Mouse (Mus musculus) C2C12 (cell line): ENCODE data around the gene Kif6. TPM values are rescaled to one million over a fixed set of nuclear protein-coding genes. Genes with fewer than 3 reads are reported as not detected.

Source experiments
- H3K27me3 ChIP-seq: one replicate; pipeline ENCODE4 v1.6.1; 2011; ENCODE audit not compliant: control insufficient read depth, insufficient read depth, insufficient read length
- H3K36me3 ChIP-seq: one replicate; pipeline ENCODE4 v1.6.1; 2011; ENCODE audit not compliant: control insufficient read depth, insufficient read depth
- H3K4me3 ChIP-seq: one replicate; pipeline ENCODE4 v1.5.1; 2011; ENCODE audit warnings: mild to moderate bottlenecking, control low read depth; ENCODE audit not compliant: poor library complexity, insufficient read depth, severe bottlenecking
- H3K79me2 ChIP-seq: one replicate; pipeline ENCODE4 v1.6.1; 2011; ENCODE audit not compliant: control insufficient read depth, insufficient read depth
- H3K79me3 ChIP-seq: one replicate; pipeline ENCODE4 v1.6.1; 2011; ENCODE audit warnings: low read depth, control low read depth
- H3ac ChIP-seq: one replicate; pipeline ENCODE3; 2011; ENCODE audit warnings: low read depth; ENCODE audit not compliant: control insufficient read depth, insufficient read length
- CEBPB ChIP-seq: IDR thresholded peaks from one replicate; pipeline ENCODE4 v1.6.1; 2011; ENCODE audit warnings: low read depth, mild to moderate bottlenecking, control low read depth, moderate library complexity
- CTCF ChIP-seq: IDR thresholded peaks from one replicate; pipeline ENCODE4 v1.5.1; 2011; ENCODE audit not compliant: control insufficient read depth, insufficient read depth, insufficient read length
- FOSL1 ChIP-seq: IDR thresholded peaks from one replicate; pipeline ENCODE4 v1.8.0; 2011; ENCODE audit warnings: mild to moderate bottlenecking, low read length; ENCODE audit not compliant: poor library complexity, insufficient read depth, severe bottlenecking
- MAX ChIP-seq: IDR thresholded peaks from one replicate; pipeline ENCODE4 v1.6.1; 2011; ENCODE audit warnings: mild to moderate bottlenecking, control low read depth
- MYOD1 ChIP-seq: IDR thresholded peaks from one replicate; pipeline ENCODE4 v1.6.1; 2011; ENCODE audit warnings: low read depth; ENCODE audit not compliant: control insufficient read depth, insufficient read length
- MYOG ChIP-seq: IDR thresholded peaks from one replicate; pipeline ENCODE4 v1.6.1; 2011; ENCODE audit not compliant: control insufficient read depth, insufficient read length; ENCODE audit errors: extremely low read depth
- USF1 ChIP-seq: IDR thresholded peaks from one replicate; pipeline ENCODE4 v1.6.1; 2011; ENCODE audit warnings: low read depth, mild to moderate bottlenecking, control low read depth, moderate library complexity
- polyA plus RNA-seq: library from polyadenylated mRNA; unstranded; fragments of >200 nt; fragmentation: generic; extraction: Trizol; gene quantifications from one replicate; pipeline ENCODE4 v1.2.1, GENCODE M21; 2012; ENCODE audit warnings: missing spikeins

Kif6 gene
- polyA plus RNA-seq, 1 experiment = 0.27 TPM

GRCm38 (mm10) chr17:49874746-49875145, 259.8 kb downstream of the Kif6 start:
- Histone ChIP-seq H3K27me3 (no peaks in the 10 kb centered on the region), H3K79me2 (no peaks in the 10 kb centered on the region), H3K79me3 (no peaks in the 10 kb centered on the region), H3K4me3 (no peak overlapping the region), H3K36me3 (no peaks in the 10 kb centered on the region), H3ac (no peak overlapping the region)
- no peak for TF ChIP-seq MYOD1
- TF ChIP-seq MAX = no peak
- no peak for TF ChIP-seq CTCF
- TF ChIP-seq CEBPB = no peak
- TF ChIP-seq MYOG = no peak
- TF ChIP-seq USF1 = no peak
- TF ChIP-seq FOSL1 = no peak

GRCm38 (mm10) chr17:49875401-49875800, 260.5 kb downstream of the Kif6 start:
- Histone ChIP-seq H3K27me3 (no peaks in the 10 kb centered on the region), H3K79me3 (no peaks in the 10 kb centered on the region), H3K4me3 (no peak overlapping the region), H3K36me3 (no peaks in the 10 kb centered on the region), H3ac (no peak overlapping the region), H3K79me2 (no peaks in the 10 kb centered on the region)
- no peak for TF ChIP-seq MAX
- TF ChIP-seq MYOD1 = no peak
- no peak for TF ChIP-seq MYOG
- no peak for TF ChIP-seq CTCF
- no peak for TF ChIP-seq CEBPB
- no peak for TF ChIP-seq USF1
- TF ChIP-seq FOSL1 = no peak

- Histone ChIP-seq H3K36me3 (no peaks in the 10 kb centered on the region), H3K79me3 (no peaks in the 10 kb centered on the region), H3K4me3 (no peak overlapping the region), H3K79me2 (no peaks in the 10 kb centered on the region), H3ac (no peak overlapping the region), H3K27me3 (no peaks in the 10 kb centered on the region)
- TF ChIP-seq FOSL1 (no peak), CEBPB (no peak), CTCF (no peak), USF1 (no peak), MYOG (no peak)
Measured at GRCm38 (mm10) chr17:49875939-49876651, 261.2 kb downstream of the Kif6 start.

- Histone ChIP-seq H3K79me2 (no peaks in the 10 kb centered on the region), H3K27me3 (no peaks in the 10 kb centered on the region), H3K36me3 (no peaks in the 10 kb centered on the region), H3ac (no peak overlapping the region), H3K4me3 (no peak overlapping the region), H3K79me3 (no peaks in the 10 kb centered on the region)
- no peak for TF ChIP-seq MYOD1
- TF ChIP-seq MYOG = no peak
- no peak for TF ChIP-seq USF1
- TF ChIP-seq CEBPB = no peak
- TF ChIP-seq FOSL1 = no peak
- no peak for TF ChIP-seq MAX
- TF ChIP-seq CTCF = no peak
Measured at GRCm38 (mm10) chr17:49880919-49881744, 266.2 kb downstream of the Kif6 start.

GRCm38 (mm10) chr17:49881796-49882195, 266.9 kb downstream of the Kif6 start:
- H3ac ChIP-seq = no peak overlapping the region
- TF ChIP-seq FOSL1 (no peak), CEBPB (no peak), MYOD1 (no peak), USF1 (no peak), CTCF (no peak), MYOG (no peak), MAX (no peak)

More at GRCm38 (mm10) chr17:49881796-49882195, 266.9 kb downstream of the Kif6 start:
- Histone ChIP-seq H3K79me3 (no peaks in the 10 kb centered on the region), H3K4me3 (no peak overlapping the region), H3K36me3 (no peaks in the 10 kb centered on the region), H3K79me2 (no peaks in the 10 kb centered on the region), H3K27me3 (no peaks in the 10 kb centered on the region)
